Mouse (Mus musculus) MEL (cell line): ENCODE results near the gene Pms1. TPM values are rescaled to one million over a fixed set of nuclear protein-coding genes. Genes with fewer than 3 reads are reported as not detected.
"Not testable (repeated sequence)": the region's sequence is repeated elsewhere in the genome, so short reads cannot be mapped to it uniquely, and the experiment has no call there.

ENCODE experiments used
- DNase-seq: peaks from one replicate; pipeline ENCODE4 v3.0.0; 2011; ENCODE audit warnings: low read depth, low spot score
- H3K27ac ChIP-seq: 2 replicates; pipeline ENCODE4 v1.5.1; 2012; ENCODE audit warnings: low read depth, mild to moderate bottlenecking, control low read depth, low read length, moderate library complexity; ENCODE audit not compliant: control insufficient read depth
- H3K27me3 ChIP-seq, 2 experiments: fragments of 150-350 bp in 1 of 2; sonication (generic) in 1 of 2; 2 replicates each; pipeline ENCODE4 v1.6.1; 2012; ENCODE audit warnings: low read length in 2 of 2, mild to moderate bottlenecking in 2 of 2, improper control_type of control experiment in 1 of 2, moderate library complexity in 1 of 2; ENCODE audit not compliant: insufficient read depth in 2 of 2, control insufficient read depth in 1 of 2
- H3K36me3 ChIP-seq, 2 experiments: 2 replicates each; pipeline ENCODE4 v1.6.1; 2012 to 2014; ENCODE audit warnings: low read length in 2 of 2, improper control_type of control experiment in 1 of 2, inconsistent platforms in 1 of 2, mild to moderate bottlenecking in 1 of 2; ENCODE audit not compliant: insufficient read depth in 2 of 2, control insufficient read depth in 1 of 2
- H3K4me1 ChIP-seq, 2 experiments: fragments of 150-350 bp in 1 of 2; sonication (generic) in 1 of 2; 2 replicates each; pipeline ENCODE4 v1.6.1; 2012; ENCODE audit warnings: low read length in 2 of 2, improper control_type of control experiment in 1 of 2, mild to moderate bottlenecking in 1 of 2; ENCODE audit not compliant: insufficient read depth in 2 of 2, control insufficient read depth in 1 of 2
- H3K4me3 ChIP-seq, 2 experiments: fragments of 150-350 bp in 1 of 2; sonication (generic) in 1 of 2; 2 replicates each; pipeline ENCODE4 v1.5.1; 2012; ENCODE audit warnings: low read depth in 2 of 2, low read length in 2 of 2, mild to moderate bottlenecking in 2 of 2, moderate library complexity in 2 of 2, control low read depth in 1 of 2, improper control_type of control experiment in 1 of 2; ENCODE audit not compliant: control insufficient read depth in 1 of 2, insufficient read depth in 1 of 2
- H3K79me2 ChIP-seq: 2 replicates; pipeline ENCODE4 v1.6.1; 2012; ENCODE audit warnings: mild to moderate bottlenecking, low read length, moderate library complexity; ENCODE audit not compliant: control insufficient read depth, poor library complexity, insufficient read depth
- H3K9ac ChIP-seq: 2 replicates; pipeline ENCODE4 v1.6.1; 2012; ENCODE audit warnings: low read depth, mild to moderate bottlenecking, control low read depth, low read length, moderate library complexity; ENCODE audit not compliant: control insufficient read depth, poor library complexity, severe bottlenecking
- H3K9me3 ChIP-seq: fragments of 150-350 bp; sonication (generic); replicated peaks from 2 replicates; pipeline ENCODE4 v1.6.1; 2012; ENCODE audit warnings: mild to moderate bottlenecking, low read length, improper control_type of control experiment, moderate library complexity; ENCODE audit not compliant: insufficient read depth
- CTCF ChIP-seq, 3 experiments: IDR thresholded peaks in 2 of 3; conservative IDR thresholded peaks in 1 of 3; 2 replicates each; pipeline ENCODE4 v1.5.1; 2011 to 2012; ENCODE audit warnings: low read length in 3 of 3, low read depth in 2 of 3, mild to moderate bottlenecking in 2 of 3, improper control_type of control experiment in 1 of 3, inconsistent platforms in 1 of 3, mixed read lengths in 1 of 3, moderate library complexity in 1 of 3; ENCODE audit not compliant: control insufficient read depth in 1 of 3, insufficient read depth in 1 of 3, poor library complexity in 1 of 3, severe bottlenecking in 1 of 3
- ELF1 ChIP-seq: IDR thresholded peaks from 2 replicates; pipeline ENCODE4 v1.6.1; 2014; ENCODE audit warnings: low read depth, mild to moderate bottlenecking, inconsistent platforms, low read length, improper control_type of control experiment, moderate library complexity
- EP300 ChIP-seq, 2 experiments: IDR thresholded peaks; 2 replicates each; pipeline ENCODE4 v1.6.1; 2011; ENCODE audit warnings: improper control_type of control experiment in 2 of 2, low read length in 2 of 2, low read depth in 1 of 2, mild to moderate bottlenecking in 1 of 2
- GATA1 ChIP-seq: IDR thresholded peaks from 2 replicates; pipeline ENCODE4 v1.6.1; 2011; ENCODE audit warnings: low read depth, low read length, improper control_type of control experiment
- HCFC1 ChIP-seq: IDR thresholded peaks from 2 replicates; pipeline ENCODE4 v1.6.1; 2012; ENCODE audit warnings: low read depth, mild to moderate bottlenecking, inconsistent platforms, low read length, improper control_type of control experiment, moderate library complexity
- KAT2A ChIP-seq: conservative IDR thresholded peaks from 2 replicates; pipeline ENCODE4 v1.6.1; 2012; ENCODE audit warnings: low read depth, low read length, improper control_type of control experiment, inconsistent platforms
- MAFK ChIP-seq: IDR thresholded peaks from 2 replicates; pipeline ENCODE4 v1.6.1; 2011; ENCODE audit warnings: low read depth, mild to moderate bottlenecking, low read length, improper control_type of control experiment, borderline replicate concordance
- MAX ChIP-seq: IDR thresholded peaks from 2 replicates; pipeline ENCODE4 v1.6.1; 2011; ENCODE audit warnings: low read length, improper control_type of control experiment
- MXI1 ChIP-seq: IDR thresholded peaks from 2 replicates; pipeline ENCODE4 v1.6.1; 2011; ENCODE audit warnings: mild to moderate bottlenecking, low read depth, low read length, improper control_type of control experiment
- MYC ChIP-seq: IDR thresholded peaks from 2 replicates; pipeline ENCODE4 v1.6.1; 2011; ENCODE audit warnings: low read depth, mild to moderate bottlenecking, low read length, improper control_type of control experiment, moderate library complexity
- SIN3A ChIP-seq: IDR thresholded peaks from 2 replicates; pipeline ENCODE4 v1.6.1; 2012; ENCODE audit warnings: low read length, improper control_type of control experiment, inconsistent platforms
- SMC3 ChIP-seq: IDR thresholded peaks from 2 replicates; pipeline ENCODE4 v1.6.1; 2011; ENCODE audit warnings: low read depth, low read length, improper control_type of control experiment
- TAL1 ChIP-seq: IDR thresholded peaks from 2 replicates; pipeline ENCODE4 v1.6.1; 2012; ENCODE audit warnings: mild to moderate bottlenecking, inconsistent platforms, low read length, moderate library complexity, mixed read lengths
- TCF12 ChIP-seq: IDR thresholded peaks from 2 replicates; pipeline ENCODE4 v1.6.1; 2014; ENCODE audit warnings: low read depth, mild to moderate bottlenecking, inconsistent platforms, low read length, improper control_type of control experiment, moderate library complexity
- UBTF ChIP-seq: IDR thresholded peaks from 2 replicates; pipeline ENCODE4 v1.6.1; 2012; ENCODE audit warnings: low read depth, mild to moderate bottlenecking, inconsistent platforms, low read length, improper control_type of control experiment, moderate library complexity, borderline replicate concordance; ENCODE audit not compliant: insufficient read depth
- USF1 ChIP-seq: IDR thresholded peaks from 2 replicates; pipeline ENCODE4 v1.6.1; 2014; ENCODE audit warnings: low read depth, mild to moderate bottlenecking, inconsistent platforms, low read length, improper control_type of control experiment, moderate library complexity
- USF2 ChIP-seq, 2 experiments: IDR thresholded peaks; 2 replicates each; pipeline ENCODE4 v1.6.1; 2011 to 2012; ENCODE audit warnings: improper control_type of control experiment in 2 of 2, low read length in 2 of 2, borderline replicate concordance in 1 of 2, inconsistent platforms in 1 of 2, low read depth in 1 of 2, mild to moderate bottlenecking in 1 of 2; ENCODE audit not compliant: insufficient read depth in 1 of 2
- ZKSCAN1 ChIP-seq: IDR thresholded peaks from 2 replicates; pipeline ENCODE4 v1.6.1; 2012; ENCODE audit warnings: low read depth, mild to moderate bottlenecking, inconsistent platforms, low read length, improper control_type of control experiment, moderate library complexity
- polyA plus RNA-seq, 2 experiments: library from polyadenylated mRNA; stranded (reverse) in 1 of 2; unstranded in 1 of 2; fragments of >175 nt in 1 of 2; fragments of >200 nt in 1 of 2; gene quantifications; 2 replicates each; pipeline versions ENCODE4 v1.2.1 to v1.2.4; 2012; ENCODE audit warnings: low replicate concordance in 2 of 2, low read depth in 1 of 2; ENCODE audit not compliant: insufficient read length in 2 of 2, insufficient read depth in 1 of 2, missing spikeins in 1 of 2
- total RNA-seq: library from RNA; depleted of rRNA; stranded (reverse); fragments of 300-350 nt; gene quantifications from 2 replicates; pipeline ENCODE4 v1.2.3, GENCODE M21; 2012

The Pms1 gene
- total and polyA plus RNA-seq, 3 experiments: 9.5 to 13.4 TPM; not detected in 1

- no peak for TF ChIP-seq SMC3
- TF ChIP-seq, all 39 proteins: peak for 17
Measured at GRCm38 (mm10) chr1:53296581-53297383, at the start of gene Pms1, which contains the start of the genes Ormdl1 and Gm28778 (continued).

GRCm38 (mm10) chr1:53341071-53341470 is 44.3 kb upstream of the Pms1 start:
- H3K9ac ChIP-seq: no peak overlapping the region
- TF ChIP-seq CTCF (IDR thresholded peaks at IDR 0.05 in 2 of 3, conservative IDR thresholded peaks at IDR 0.05 in 1 of 3; ENCODE audit: control insufficient read depth in 1 of 3, insufficient read depth in 1 of 3, low read depth in 2 of 3, low read length in 3 of 3, poor library complexity in 1 of 3, severe bottlenecking in 1 of 3) (no peak), UBTF (no peak), USF2 (IDR thresholded peaks at IDR 0.05; ENCODE audit: borderline replicate concordance in 1 of 2, insufficient read depth in 1 of 2, low read depth in 1 of 2, low read length in 2 of 2) (no peak), SMC3 (no peak), USF1 (no peak), MYC (no peak), ELF1 (no peak), HCFC1 (no peak), MXI1 (no peak), TAL1 (no peak), MAX (no peak), ZKSCAN1 (no peak), MAFK (no peak), EP300 (IDR thresholded peaks at IDR 0.05; ENCODE audit: low read depth in 1 of 2, low read length in 2 of 2) (no peak), GATA1 (no peak), KAT2A (no peak), SIN3A (no peak), TCF12 (no peak)
- TF ChIP-seq, all 39 proteins: peak for 0
- no peaks in the 10 kb centered on the region for H3K79me2 ChIP-seq
- H3K27me3 ChIP-seq: no peaks in the 10 kb centered on the region
- no peak overlapping the region for H3K4me3 ChIP-seq
- H3K4me1 ChIP-seq: no peaks in the 10 kb centered on the region; a peak in 1 of 4 replicates
- DNase-seq: no peak
- H3K36me3 ChIP-seq: no peaks in the 10 kb centered on the region; a peak in 1 of 4 replicates
- H3K27ac ChIP-seq: no peak overlapping the region
- H3K9me3 ChIP-seq: no peaks in the 10 kb centered on the region

- not testable (repeated sequence) for H3K27ac ChIP-seq, H3K27me3 ChIP-seq, H3K4me3 ChIP-seq, H3K79me2 ChIP-seq, DNase-seq, H3K4me1 ChIP-seq, H3K36me3 ChIP-seq, H3K9ac ChIP-seq, H3K9me3 ChIP-seq
Measured at GRCm38 (mm10) chr1:53337403-53337802, 40.6 kb upstream of the Pms1 start.
